Mouse (Mus musculus) embryonic facial prominence, embryonic 15.5 days (tissue): Measurements from ENCODE around the gene Setmar. TPM values are rescaled to one million over a fixed set of nuclear protein-coding genes. Genes with fewer than 3 reads are reported as not detected.
A peak's percentile ranks its signal among the peaks of the same experiment; 100 is the strongest.
"Not testable (repeated sequence)": the region's sequence is repeated elsewhere in the genome, so short reads cannot be mapped to it uniquely, and the experiment has no call there.

ENCODE experiments used
- ATAC-seq: fragments of 200-750 bp; cut with Nextera tagmentation; 2 replicates; pipeline ENCODE4 v1.8.0; 2017; ENCODE audit warnings: low read depth, moderate TSS enrichment; ENCODE audit not compliant: insufficient number of reproducible peaks, low FRiP score, low TSS enrichment
- H3K27ac ChIP-seq: fragments of 300-500 bp; sonication (generic); replicated peaks from 2 replicates; pipeline ENCODE4 v1.5.1; 2015; ENCODE audit warnings: mild to moderate bottlenecking, inconsistent platforms
- H3K27me3 ChIP-seq: fragments of 300-500 bp; sonication (generic); 2 replicates; pipeline ENCODE4 v1.6.1; 2015; ENCODE audit warnings: inconsistent platforms
- H3K36me3 ChIP-seq: fragments of 300-500 bp; sonication (generic); 2 replicates; pipeline ENCODE4 v1.6.1; 2015; ENCODE audit warnings: mild to moderate bottlenecking, inconsistent platforms
- H3K4me1 ChIP-seq: fragments of 300-500 bp; sonication (generic); 2 replicates; pipeline ENCODE4 v1.6.1; 2015; ENCODE audit warnings: inconsistent platforms
- H3K4me2 ChIP-seq: fragments of 300-500 bp; sonication (generic); replicated peaks from 2 replicates; pipeline ENCODE4 v1.6.1; 2015; ENCODE audit warnings: mild to moderate bottlenecking, inconsistent platforms
- H3K4me3 ChIP-seq: fragments of 300-500 bp; sonication (generic); replicated peaks from 2 replicates; pipeline ENCODE4 v1.5.1; 2015; ENCODE audit warnings: mild to moderate bottlenecking, inconsistent platforms
- H3K9ac ChIP-seq: fragments of 300-500 bp; sonication (generic); 2 replicates; pipeline ENCODE4 v1.6.1; 2015; ENCODE audit warnings: inconsistent platforms
- H3K9me3 ChIP-seq: fragments of 300-500 bp; sonication (generic); replicated peaks from 2 replicates; pipeline ENCODE4 v1.6.1; 2016; ENCODE audit warnings: inconsistent platforms
- WGBS: fragments of 180-500 bp; shearing (Covaris S2); methylation state at CpG from one replicate; pipeline ENCODE4 v1.1.7; 2015; 5-methylcytosine and 5-hydroxymethylcytosine counted together
- polyA plus RNA-seq: library from polyadenylated mRNA; unstranded; fragments of >200 nt; fragmentation: Nextera tagmentation; extraction: Ambion mirVana; gene quantifications from 2 replicates; pipeline ENCODE4 v1.2.1, GENCODE M21; 2015

The Setmar gene
- polyA plus RNA-seq: 6.8 and 7.9 TPM in 2 replicates

GRCm38 (mm10) chr6:108064918-108065526 lies at the start of gene Setmar:
TSS of gene Setmar (plus strand) at chr6:108065045.
- H3K4me2 ChIP-seq: peak within 1 kb of the TSS; percentile 67
- peak; percentile 97 for ATAC-seq
- H3K9ac ChIP-seq: peak within 1 kb of the TSS; percentile 58
- no peaks in the 10 kb centered on the region for H3K36me3 ChIP-seq
- H3K27ac ChIP-seq: peak within 1 kb of the TSS; percentile 95
- peak within 1 kb of the TSS; percentile 61 for H3K4me3 ChIP-seq
- WGBS: under 1% methylated on average over 24 of the region's 24 CpGs
- H3K4me1 ChIP-seq: no peaks in the 10 kb centered on the region
- no peaks in the 10 kb centered on the region for H3K27me3 ChIP-seq
- no peaks in the 10 kb centered on the region for H3K9me3 ChIP-seq

- H3K4me1 ChIP-seq: no peaks in the 10 kb centered on the region
- H3K27me3 ChIP-seq: no peaks in the 10 kb centered on the region
- H3K36me3 ChIP-seq: no peaks in the 10 kb centered on the region
- H3K4me3 ChIP-seq: no peak overlapping the region
- H3K9me3 ChIP-seq: no peaks in the 10 kb centered on the region
- H3K27ac ChIP-seq: no peak overlapping the region
- H3K4me2 ChIP-seq: no peak overlapping the region
- WGBS: 87% methylated on average over 5 of the region's 5 CpGs
- H3K9ac ChIP-seq: no peak overlapping the region
- ATAC-seq: no peak
These were observed 43.2 kb upstream of the Setmar start for GRCm38 (mm10) chr6:108021646-108022045.

DNA sequence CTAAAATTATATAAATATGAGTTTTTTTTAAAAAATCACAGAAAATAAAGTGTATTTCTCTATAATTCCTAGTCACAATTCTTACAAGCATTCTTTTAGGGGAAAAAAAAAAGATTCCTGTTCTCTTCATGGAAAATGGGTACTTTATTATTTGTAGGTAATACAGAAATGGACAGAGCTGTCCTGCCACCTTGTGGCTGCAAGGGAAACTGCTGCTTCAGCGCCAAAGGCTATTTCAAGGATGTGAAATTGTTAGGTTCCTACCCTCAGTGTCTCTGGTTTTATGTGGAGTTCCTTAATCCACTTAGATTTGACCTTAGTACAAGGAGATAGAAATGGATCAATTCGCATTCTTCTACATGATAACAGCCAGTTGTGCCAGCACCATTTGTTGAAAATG lies 9.8 kb upstream of the Setmar start:
- not testable (repeated sequence) for H3K9ac ChIP-seq, H3K4me2 ChIP-seq, ATAC-seq, H3K4me3 ChIP-seq, H3K9me3 ChIP-seq, H3K27ac ChIP-seq, H3K27me3 ChIP-seq, H3K36me3 ChIP-seq, H3K4me1 ChIP-seq
- 9% methylated on average over 2 of the region's 2 CpGs for WGBS

DNA sequence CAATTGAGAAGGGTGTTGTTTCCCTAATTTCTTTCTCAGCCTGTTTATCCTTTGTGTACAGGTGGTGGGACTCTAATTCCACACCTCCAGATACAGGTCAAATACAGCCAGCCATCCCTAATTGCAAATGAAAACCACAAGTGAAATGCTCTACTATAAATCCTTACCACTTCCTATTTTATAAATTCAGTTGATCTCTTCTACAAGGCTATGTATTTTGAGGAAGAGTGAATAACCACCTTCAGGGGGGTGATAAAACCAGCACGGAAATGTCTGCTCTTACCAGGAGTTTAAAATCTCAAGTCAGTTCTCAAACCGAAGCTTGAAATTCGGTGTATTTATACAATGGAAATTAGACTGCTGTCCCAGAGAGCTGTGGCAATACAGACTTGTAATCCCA lies 8.9 kb upstream of the Setmar start:
- ATAC-seq: no peak
- Histone ChIP-seq H3K4me2 (no peak overlapping the region), H3K27ac (no peak overlapping the region), H3K36me3 (no peaks in the 10 kb centered on the region), H3K4me1 (no peaks in the 10 kb centered on the region), H3K27me3 (no peaks in the 10 kb centered on the region), H3K9me3 (no peaks in the 10 kb centered on the region), H3K9ac (no peak overlapping the region), H3K4me3 (no peak overlapping the region)
- 76% methylated on average over 3 of the region's 3 CpGs for WGBS

DNA sequence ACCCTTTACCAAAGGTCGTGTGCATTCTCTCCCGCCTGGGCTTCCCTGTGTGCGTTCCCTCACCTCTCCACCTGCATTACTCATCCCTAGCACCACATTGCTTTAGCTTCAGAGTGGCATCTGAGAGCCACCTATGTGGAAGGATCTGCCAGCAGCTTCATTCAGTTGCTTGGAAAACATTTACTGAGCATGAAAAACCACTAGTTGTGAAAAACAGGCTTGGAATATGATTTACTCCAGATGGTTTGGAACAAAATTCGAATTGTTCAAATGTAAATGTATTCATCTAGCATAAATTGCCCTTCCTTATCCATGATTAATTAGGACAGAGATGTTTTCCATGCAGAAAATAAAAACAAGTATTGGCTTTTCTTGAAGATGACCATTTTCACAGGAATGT lies 7.5 kb upstream of the Setmar start:
- no peaks in the 10 kb centered on the region for H3K4me1 ChIP-seq
- no peaks in the 10 kb centered on the region for H3K27me3 ChIP-seq
- no peak overlapping the region for H3K4me2 ChIP-seq
- no peak overlapping the region; the same call in 1 of the 2 replicates for H3K27ac ChIP-seq
- H3K9me3 ChIP-seq: no peaks in the 10 kb centered on the region
- ATAC-seq: no peak
- no peak overlapping the region for H3K4me3 ChIP-seq
- WGBS: 55% methylated on average over 4 of the region's 4 CpGs
- H3K36me3 ChIP-seq: no peaks in the 10 kb centered on the region
- no peak overlapping the region for H3K9ac ChIP-seq

DNA sequence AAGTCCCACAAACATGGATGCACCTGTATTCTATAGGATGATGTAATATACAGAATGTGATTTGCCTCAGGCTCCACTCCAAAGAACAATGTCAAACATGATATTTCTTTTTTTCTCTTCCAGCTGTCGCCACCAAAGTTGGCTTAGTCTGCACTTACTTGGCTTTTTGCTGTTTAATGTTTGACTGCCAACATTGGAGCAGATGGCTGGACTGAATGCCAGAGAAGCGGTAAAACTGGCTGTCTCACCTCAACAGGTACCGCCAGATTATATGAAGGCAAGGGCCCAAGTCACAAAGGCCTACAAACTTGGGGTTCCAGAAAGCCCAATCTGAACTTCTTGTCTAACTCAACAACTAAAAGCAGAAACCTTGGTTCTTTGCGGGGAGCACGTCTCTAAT lies 6.8 kb upstream of the Setmar start:
- WGBS: 72% methylated on average over 5 of the region's 5 CpGs
- no peak overlapping the region for H3K27ac ChIP-seq
- no peak overlapping the region for H3K4me3 ChIP-seq
- no peak for ATAC-seq
- no peaks in the 10 kb centered on the region for H3K36me3 ChIP-seq
- H3K9ac ChIP-seq: no peak overlapping the region
- no peaks in the 10 kb centered on the region for H3K9me3 ChIP-seq
- H3K4me1 ChIP-seq: no peaks in the 10 kb centered on the region
- no peak overlapping the region for H3K4me2 ChIP-seq
- no peaks in the 10 kb centered on the region for H3K27me3 ChIP-seq

DNA sequence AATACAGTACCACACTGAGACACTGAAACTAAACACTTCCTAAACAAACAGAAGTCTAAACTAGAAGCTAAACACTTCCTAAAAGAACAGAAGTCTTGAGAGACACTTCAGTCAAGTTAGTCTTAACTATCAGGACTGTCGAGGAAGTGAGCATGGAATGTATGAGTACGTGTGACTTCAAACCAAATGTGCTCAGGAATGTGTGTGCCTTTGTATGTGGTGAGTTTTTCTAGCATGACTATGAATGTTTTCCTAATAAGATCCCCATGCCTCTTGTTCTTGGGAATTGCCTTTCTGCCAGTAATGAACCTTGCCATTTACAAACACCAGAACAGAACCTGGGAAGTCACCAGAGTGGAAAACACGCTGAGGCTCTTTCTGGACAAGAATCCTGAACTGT lies 3.7 kb upstream of the Setmar start:
- H3K27ac ChIP-seq: no peak overlapping the region
- H3K27me3 ChIP-seq: no peaks in the 10 kb centered on the region
- no peak overlapping the region for H3K4me2 ChIP-seq
- no peaks in the 10 kb centered on the region for H3K9me3 ChIP-seq
- no peak overlapping the region for H3K4me3 ChIP-seq
- WGBS: 40% methylated on average over 3 of the region's 3 CpGs
- H3K9ac ChIP-seq: no peak overlapping the region
- H3K36me3 ChIP-seq: no peaks in the 10 kb centered on the region
- H3K4me1 ChIP-seq: no peaks in the 10 kb centered on the region
- no peak for ATAC-seq

- H3K27ac ChIP-seq: peak overlapping the region; percentile 95
- peak overlapping the region; percentile 61 for H3K4me3 ChIP-seq
- 0 out of 2 replicates have a peak overlapping the region, but pooled peaks have one; percentile 26 for H3K9ac ChIP-seq
- no peaks in the 10 kb centered on the region for H3K27me3 ChIP-seq
- 7% methylated on average over 6 of the region's 6 CpGs for WGBS
- H3K4me1 ChIP-seq: no peaks in the 10 kb centered on the region
- H3K36me3 ChIP-seq: no peaks in the 10 kb centered on the region
- H3K4me2 ChIP-seq: peak overlapping the region; percentile 67
- no peaks in the 10 kb centered on the region for H3K9me3 ChIP-seq
- ATAC-seq: peak; percentile 74; the same call in 1 of the 2 replicates
These were observed 738 bp downstream of the Setmar start for GRCm38 (mm10) chr6:108065583-108065982.

DNA sequence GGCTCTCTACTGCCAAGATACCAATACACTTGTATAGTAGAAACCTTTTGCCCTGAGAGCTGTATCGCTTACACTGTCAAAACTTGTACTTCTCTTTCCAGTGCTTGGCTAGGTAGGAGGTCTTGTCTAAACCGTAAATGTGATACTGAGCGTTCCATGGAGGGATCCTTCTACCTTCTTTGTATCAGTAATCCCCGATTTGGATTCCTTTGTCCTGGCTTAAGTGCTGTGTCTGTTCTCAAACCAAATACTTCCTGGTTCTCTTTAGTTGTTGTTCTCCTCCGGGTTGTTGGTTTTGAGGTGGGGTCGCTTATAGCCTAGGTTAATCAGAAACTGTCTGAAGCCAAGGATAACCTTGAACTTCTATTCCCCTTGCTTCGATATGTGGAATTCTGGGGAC lies 6.1 kb downstream of the Setmar start:
- Histone ChIP-seq H3K9ac (no peak overlapping the region), H3K36me3 (no peaks in the 10 kb centered on the region), H3K27ac (no peak overlapping the region), H3K9me3 (no peaks in the 10 kb centered on the region), H3K4me1 (no peaks in the 10 kb centered on the region), H3K4me2 (no peak overlapping the region), H3K27me3 (no peaks in the 10 kb centered on the region), H3K4me3 (no peak overlapping the region)
- no peak for ATAC-seq
- WGBS: 90% methylated on average over 7 of the region's 7 CpGs

DNA sequence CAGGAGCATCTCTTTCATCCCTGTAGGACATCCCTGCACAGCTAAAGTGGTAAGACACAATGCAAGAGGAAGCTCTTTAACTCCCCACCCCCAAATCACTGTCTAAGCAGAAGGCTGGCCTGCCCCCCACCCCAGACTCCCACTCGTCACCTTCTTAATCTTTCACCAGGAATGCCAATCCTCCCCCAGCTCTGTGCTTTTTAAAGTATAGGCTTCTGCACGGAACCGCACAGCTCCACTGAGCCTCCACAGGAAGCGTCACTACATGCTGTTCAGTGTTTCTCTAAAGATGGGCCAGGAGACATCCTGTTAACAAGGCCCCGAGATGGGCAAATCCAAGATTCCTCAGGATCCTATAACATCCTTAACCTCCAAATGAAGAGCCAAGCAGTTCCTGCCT lies 8.2 kb downstream of the Setmar start:
- H3K27ac ChIP-seq: no peak overlapping the region
- no peaks in the 10 kb centered on the region for H3K9me3 ChIP-seq
- H3K36me3 ChIP-seq: peaks cover 9% of the 10 kb centered on the region; the same call in 1 of the 2 replicates
- 78% methylated on average over 5 of the region's 5 CpGs for WGBS
- H3K4me1 ChIP-seq: no peaks in the 10 kb centered on the region
- H3K9ac ChIP-seq: no peak overlapping the region
- no peak overlapping the region for H3K4me3 ChIP-seq
- ATAC-seq: no peak
- H3K27me3 ChIP-seq: no peaks in the 10 kb centered on the region
- H3K4me2 ChIP-seq: no peak overlapping the region

- Histone ChIP-seq H3K4me2 (no peak overlapping the region), H3K36me3 (peaks cover 9% of the 10 kb centered on the region; the same call in 1 of the 2 replicates), H3K9me3 (no peaks in the 10 kb centered on the region), H3K27me3 (no peaks in the 10 kb centered on the region), H3K4me1 (no peaks in the 10 kb centered on the region), H3K9ac (no peak overlapping the region), H3K27ac (no peak overlapping the region), H3K4me3 (no peak overlapping the region)
- 84% methylated on average over 2 of the region's 2 CpGs for WGBS
- ATAC-seq: no peak
These were observed 9.1 kb downstream of the Setmar start for GRCm38 (mm10) chr6:108073931-108074330.

- Histone ChIP-seq H3K4me1 (no peaks in the 10 kb centered on the region), H3K27ac (no peak overlapping the region), H3K36me3 (peaks cover 9% of the 10 kb centered on the region; the same call in 1 of the 2 replicates)
These were observed 9.8 kb downstream of the Setmar start for GRCm38 (mm10) chr6:108074624-108075023.

More at GRCm38 (mm10) chr6:108074624-108075023, 9.8 kb downstream of the Setmar start:
- 90% methylated on average over 10 of the region's 10 CpGs for WGBS
- H3K27me3 ChIP-seq: no peaks in the 10 kb centered on the region
- H3K9ac ChIP-seq: no peak overlapping the region
- no peak overlapping the region for H3K4me2 ChIP-seq
- ATAC-seq: no peak
- no peaks in the 10 kb centered on the region for H3K9me3 ChIP-seq
- no peak overlapping the region for H3K4me3 ChIP-seq
